In genomic region chr13:92529828-92530720, GRCm38 (mm10) we compare ENCODE assay signal across 8 mouse cellular contexts. TPM values are rescaled to one million over a fixed set of nuclear protein-coding genes. Genes with fewer than 3 reads are reported as not detected.
DNase-seq lines count a peak whose midpoint lies in the region; ATAC-seq lines count a peak whose summit lies in the region.

No protein-coding gene starts in this region.

- H3K27me3 ChIP-seq in embryonic facial prominence, embryonic 15.5 days, result no peaks in the 10 kb centered on the region
- H3K27me3 ChIP-seq in limb, embryonic 13.5 days, result no peaks in the 10 kb centered on the region
- H3K27me3 ChIP-seq in stomach, embryonic 15.5 days (replicated peaks), result no peaks in the 10 kb centered on the region

- peak overlapping the region; percentile 80 for H3K9ac ChIP-seq in embryonic facial prominence, embryonic 15.5 days
- H3K9ac ChIP-seq in limb, embryonic 13.5 days, result peak overlapping the region; percentile 88
- H3K9ac ChIP-seq in stomach, embryonic 15.5 days, result peak overlapping the region; percentile 79

- H3K4me3 ChIP-seq in embryonic facial prominence, embryonic 15.5 days (replicated peaks), result peak overlapping the region; percentile 63
- peak overlapping the region; percentile 77 for H3K4me3 ChIP-seq in limb, embryonic 13.5 days
- H3K4me3 ChIP-seq in stomach, embryonic 15.5 days (replicated peaks), result peak overlapping the region; percentile 72

- H3K27ac ChIP-seq in embryonic facial prominence, embryonic 15.5 days (replicated peaks), result peak overlapping the region; percentile 95
- H3K27ac ChIP-seq in limb, embryonic 13.5 days, result peak overlapping the region; percentile 94
- H3K27ac ChIP-seq in stomach, embryonic 15.5 days, result peak overlapping the region; percentile 97

- DNase-seq in embryo, embryonic 10 days (ENCODE audit: low spot score), result peak; percentile 58
- DNase-seq in embryo, embryonic 11 days, result no peak
- peak; percentile 69 for DNase-seq in 3T3-L1 (ENCODE audit: low read depth, low spot score)
- no peak for DNase-seq in embryo, embryonic 9.5 days (ENCODE audit: extremely low spot score)

- H3K4me1 ChIP-seq in embryonic facial prominence, embryonic 15.5 days, result 0 out of 2 replicates have a peak, but pooled peaks cover 11% of the 10 kb centered on the region
- peaks cover 10% of the 10 kb centered on the region; the same call in 1 of the 2 replicates for H3K4me1 ChIP-seq in limb, embryonic 13.5 days
- H3K4me1 ChIP-seq in stomach, embryonic 15.5 days, result no peaks in the 10 kb centered on the region

- ATAC-seq in embryonic facial prominence, embryonic 15.5 days (ENCODE audit: insufficient number of reproducible peaks, low FRiP score, low TSS enrichment, low read depth), result peak; percentile 91
- no peak for ATAC-seq in limb, embryonic 13.5 days (ENCODE audit: low FRiP score, low read depth)
- peak; percentile 90 for ATAC-seq in stomach, embryonic 15.5 days (ENCODE audit: insufficient read depth, low FRiP score, low read depth)
- ATAC-seq in megakaryocyte-erythroid progenitor cell, adult 5-6 weeks (replicated peaks; ENCODE audit: low FRiP score, low TSS enrichment, poor library complexity, severe bottlenecking), result no peak

- peak overlapping the region; percentile 64 for H3K4me2 ChIP-seq in embryonic facial prominence, embryonic 15.5 days (replicated peaks)
- peak overlapping the region; percentile 63 for H3K4me2 ChIP-seq in limb, embryonic 13.5 days (replicated peaks)
- H3K4me2 ChIP-seq in stomach, embryonic 15.5 days, result peak overlapping the region; percentile 61

- 1% methylated on average over 46 of the region's 47 CpGs for WGBS in embryonic facial prominence, embryonic 15.5 days
- 4% methylated on average over 33 of the region's 47 CpGs for WGBS in limb, embryonic 13.5 days
- 1% methylated on average over 47 of the region's 47 CpGs for WGBS in stomach, embryonic 15.5 days

- no peaks in the 10 kb centered on the region for H3K36me3 ChIP-seq in embryonic facial prominence, embryonic 15.5 days
- H3K36me3 ChIP-seq in limb, embryonic 13.5 days, result peaks cover 3% of the 10 kb centered on the region; the same call in 1 of the 2 replicates
- no peaks in the 10 kb centered on the region for H3K36me3 ChIP-seq in stomach, embryonic 15.5 days

- no peaks in the 10 kb centered on the region for H3K9me3 ChIP-seq in embryonic facial prominence, embryonic 15.5 days (replicated peaks)
- H3K9me3 ChIP-seq in limb, embryonic 13.5 days, result no peaks in the 10 kb centered on the region
- no peaks in the 10 kb centered on the region for H3K9me3 ChIP-seq in stomach, embryonic 15.5 days

RNA-seq across cellular contexts. Expression of gene Zfyve16, which starts 0.6 kb away (rescaled TPM):
- 10.3 and 10.5 TPM in 2 replicates for polyA plus RNA-seq in embryonic facial prominence, embryonic 15.5 days (2015; fragmentation: Nextera tagmentation; extraction: Ambion mirVana)
- polyA plus RNA-seq in limb, embryonic 13.5 days (2015; fragmentation: Nextera tagmentation; extraction: Ambion mirVana), result 13.5 and 13.7 TPM in 2 replicates
- polyA plus RNA-seq in stomach, embryonic 15.5 days (2015; fragmentation: Nextera tagmentation; extraction: Ambion mirVana), result 8.2 and 8.6 TPM in 2 replicates
- total RNA-seq in megakaryocyte-erythroid progenitor cell, adult 5-6 weeks (2014; fragmentation: Nextera tagmentation), result 4.7 and 6.5 TPM in 2 replicates
- total RNA-seq in megakaryocyte-erythroid progenitor cell, adult 5-6 weeks (2017), result 4.0 and 5.9 TPM in 2 replicates

RNA-seq across cellular contexts. Expression of gene Spz1, which starts 45.9 kb away (rescaled TPM):
- polyA plus RNA-seq in embryonic facial prominence, embryonic 15.5 days (2015; fragmentation: Nextera tagmentation; extraction: Ambion mirVana), result not detected in 2 replicates
- polyA plus RNA-seq in limb, embryonic 13.5 days (2015; fragmentation: Nextera tagmentation; extraction: Ambion mirVana), result not detected in 2 replicates
- polyA plus RNA-seq in stomach, embryonic 15.5 days (2015; fragmentation: Nextera tagmentation; extraction: Ambion mirVana), result not detected in 2 replicates
- total RNA-seq in megakaryocyte-erythroid progenitor cell, adult 5-6 weeks (2014; fragmentation: Nextera tagmentation), result not detected in 2 replicates
- total RNA-seq in megakaryocyte-erythroid progenitor cell, adult 5-6 weeks (2017), result not detected in 2 replicates

RNA-seq across cellular contexts. Expression of gene Fam151b, which starts 46.3 kb away (rescaled TPM):
- 0.28 TPM in 2 replicates for polyA plus RNA-seq in embryonic facial prominence, embryonic 15.5 days (2015; fragmentation: Nextera tagmentation; extraction: Ambion mirVana)
- polyA plus RNA-seq in limb, embryonic 13.5 days (2015; fragmentation: Nextera tagmentation; extraction: Ambion mirVana), result 0.36 and 0.37 TPM in 2 replicates
- polyA plus RNA-seq in stomach, embryonic 15.5 days (2015; fragmentation: Nextera tagmentation; extraction: Ambion mirVana), result 0.22 and 0.26 TPM in 2 replicates
- 0.84 and 4.3 TPM in 2 replicates for total RNA-seq in megakaryocyte-erythroid progenitor cell, adult 5-6 weeks (2014; fragmentation: Nextera tagmentation)
- total RNA-seq in megakaryocyte-erythroid progenitor cell, adult 5-6 weeks (2017), result 1.4 and 11.3 TPM in 2 replicates

Comparison
In these comparisons a context has a peak if more than half of its experiments do, and no peak if none do; other contexts are left out.
1. DNase-seq: peak in embryo, embryonic 10 days (single experiment) and 3T3-L1 (single experiment); none in embryo, embryonic 11 days (single experiment) and embryo, embryonic 9.5 days (single experiment).
2. ATAC-seq: peak in embryonic facial prominence, embryonic 15.5 days (single experiment) and stomach, embryonic 15.5 days (single experiment); none in limb, embryonic 13.5 days (single experiment) and megakaryocyte-erythroid progenitor cell, adult 5-6 weeks (single experiment).
3. Peak in every context shown above with its lines, with median percentiles within 50 percentile points of each other: H3K27ac ChIP-seq, H3K4me2 ChIP-seq, H3K4me3 ChIP-seq and H3K9ac ChIP-seq.